Mouse (Mus musculus) CD4-positive, CD25-positive, alpha-beta regulatory T cell, adult 4 months (primary cell): Measurements from ENCODE around the gene Fhl4. TPM values are rescaled to one million over a fixed set of nuclear protein-coding genes. Genes with fewer than 3 reads are reported as not detected.

Experiments used
- ATAC-seq: one replicate; pipeline ENCODE4 v1.8.0; 2017
- polyA plus RNA-seq, 2 experiments: library from polyadenylated mRNA; unstranded; fragments of 100-300 nt; shearing (Covaris generic); gene quantifications; one replicate each; pipeline ENCODE4 v1.2.1; 2017

Gene Fhl4
- polyA plus RNA-seq = 1 to 10 TPM in 1 of 2 experiments, under 1 TPM in 1; 0.31 to 1.1 TPM

GRCm38 (mm10) chr10:85102247-85103084, at the start of gene Fhl4, which contains the start of gene Tmem263:
Fhl4 (minus strand) TSS chr10:85102495.
Tmem263 (plus strand) TSS chr10:85102627.
- ATAC-seq = peak; percentile 80

DNA sequence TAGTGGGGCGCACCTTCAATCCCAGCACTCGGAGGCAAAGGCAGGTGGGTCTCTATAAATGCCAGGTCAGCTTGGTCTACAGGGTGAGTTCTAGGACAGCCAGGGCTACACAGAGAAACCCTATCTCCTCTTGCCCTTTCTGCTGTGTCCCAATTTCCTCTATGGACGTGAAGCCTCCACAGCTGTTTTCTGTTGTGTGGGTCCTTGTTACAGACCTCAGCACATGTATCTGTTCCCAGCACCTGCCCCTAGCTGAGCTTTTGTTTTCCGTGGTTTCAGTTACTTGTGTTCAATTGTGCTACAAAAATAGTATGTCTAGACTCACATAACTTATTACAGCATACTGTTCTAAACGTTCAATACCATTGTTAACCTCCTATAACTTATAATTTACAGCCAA, 46.9 kb upstream of the Fhl4 start:
- no peak for ATAC-seq

GRCm38 (mm10) chr10:85146282-85146681, 44.0 kb upstream of the Fhl4 start:
- ATAC-seq = no peak

DNA sequence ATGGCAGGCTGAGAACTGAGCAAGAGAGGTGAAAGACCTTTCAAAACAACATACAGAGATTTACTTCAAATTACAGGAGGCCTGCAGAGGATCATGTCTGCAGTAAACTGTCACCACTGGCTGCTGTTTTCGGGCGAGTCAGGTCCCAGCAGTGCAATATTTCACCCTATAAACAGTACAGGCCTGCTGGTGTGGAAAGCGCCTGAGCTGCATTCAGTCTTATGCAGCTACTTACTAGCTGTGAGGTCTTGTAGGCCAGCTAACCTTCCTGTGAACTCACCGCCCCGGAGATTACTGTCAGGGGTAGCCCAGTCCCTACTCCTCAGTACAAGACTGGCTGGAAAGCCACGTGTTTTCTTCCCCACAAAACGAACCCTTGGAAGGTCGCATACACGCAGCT, 39.2 kb upstream of the Fhl4 start:
- no peak for ATAC-seq

DNA sequence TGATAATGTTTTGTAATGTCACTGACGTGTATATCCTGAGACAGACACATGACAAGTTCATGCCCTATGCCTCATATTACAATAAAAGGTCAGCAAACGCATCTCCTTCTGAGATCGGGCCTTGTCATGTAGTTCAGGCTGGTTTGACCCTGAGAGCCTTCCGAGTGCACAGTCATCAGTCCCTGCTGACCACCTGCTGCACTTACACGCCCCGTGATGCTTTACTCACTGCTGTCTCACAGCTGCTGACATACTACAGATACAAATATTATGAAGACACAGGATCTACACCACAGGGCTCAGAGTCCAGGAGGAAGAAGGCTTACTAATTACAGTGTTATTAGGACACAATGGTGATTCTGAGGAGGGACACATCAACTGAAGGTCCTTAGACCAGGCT, 34.3 kb upstream of the Fhl4 start:
- no peak for ATAC-seq

GRCm38 (mm10) chr10:85128453-85128852, 26.2 kb upstream of the Fhl4 start:
- ATAC-seq = peak; percentile 16

DNA sequence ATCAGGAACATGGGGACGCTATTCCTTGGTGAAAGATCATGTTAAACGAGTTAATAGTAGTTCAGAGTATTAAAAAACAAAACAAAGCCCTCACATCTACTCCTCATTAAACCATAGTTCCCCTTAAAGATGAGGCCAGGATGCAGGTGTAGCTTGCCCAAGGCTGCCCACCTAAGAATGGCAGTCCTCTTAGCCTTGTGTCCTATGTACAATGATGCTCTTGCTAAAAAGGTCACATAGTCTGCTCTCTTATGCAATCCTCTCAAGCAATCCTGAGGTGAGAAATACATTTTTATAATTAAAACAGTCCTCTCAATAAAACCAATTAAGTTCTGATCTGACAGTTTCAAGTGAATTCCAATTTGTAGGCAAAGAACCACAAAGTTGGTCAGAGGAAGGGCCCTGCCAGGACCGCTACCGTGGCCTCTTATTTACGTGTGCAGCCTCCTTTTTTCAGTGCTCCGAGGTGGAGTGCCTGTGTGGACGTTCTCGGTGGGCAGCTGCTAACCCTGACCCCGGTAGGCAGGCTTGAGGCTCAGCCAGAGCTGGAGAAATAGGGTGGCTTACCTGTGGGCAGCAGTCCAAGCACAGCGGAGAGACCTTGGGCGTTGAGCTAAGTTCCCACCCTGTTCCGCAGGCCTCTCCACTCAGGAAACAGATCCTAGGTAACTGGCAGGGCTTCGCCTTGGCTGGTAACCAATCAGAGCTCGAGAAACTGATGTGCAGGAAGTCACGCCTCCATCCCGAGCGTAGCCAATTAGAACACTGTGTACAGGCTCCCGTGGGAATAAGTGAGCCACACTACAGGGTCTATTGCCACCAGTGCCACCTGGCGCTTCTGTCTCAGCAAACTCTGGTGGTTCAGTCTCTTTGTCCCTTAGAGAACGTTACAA, 25.3 kb upstream of the Fhl4 start, which contains the start of gene Mterf2:
Gene Mterf2 (minus strand): TSS at position 633 of the 893 bp plus-strand sequence.
- ATAC-seq = peak; percentile 100

- no peak for ATAC-seq
Observed at GRCm38 (mm10) chr10:85125184-85125583, 22.9 kb upstream of the Fhl4 start.

- no peak for ATAC-seq
Observed at GRCm38 (mm10) chr10:85114409-85114808, 12.1 kb upstream of the Fhl4 start.

- peak; percentile 10 for ATAC-seq
Observed at GRCm38 (mm10) chr10:85103085-85103885, 990 bp upstream of the Fhl4 start.

DNA sequence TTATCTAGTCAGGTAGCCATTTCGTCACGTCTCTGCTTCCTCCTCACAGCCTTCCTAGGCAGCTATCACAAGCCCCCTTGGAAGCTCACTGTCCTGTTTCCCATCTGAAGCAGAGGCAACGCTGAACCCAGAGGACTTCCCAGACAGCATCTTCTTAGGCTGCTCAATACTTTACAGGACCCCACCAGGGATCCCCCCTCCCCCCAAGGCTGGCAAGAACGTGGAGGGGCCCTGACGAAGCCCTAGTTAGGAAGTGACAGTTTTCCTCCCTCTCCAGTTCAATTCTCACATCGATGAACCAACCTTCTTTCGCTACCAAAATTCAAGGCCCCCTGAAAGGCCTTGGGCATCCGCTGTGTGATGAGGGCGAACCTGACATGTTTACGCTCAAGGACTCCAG, 454 bp downstream of the Fhl4 start:
- ATAC-seq = peak; percentile 25

GRCm38 (mm10) chr10:85071605-85072152, 30.6 kb downstream of the Fhl4 start:
- ATAC-seq = no peak

DNA sequence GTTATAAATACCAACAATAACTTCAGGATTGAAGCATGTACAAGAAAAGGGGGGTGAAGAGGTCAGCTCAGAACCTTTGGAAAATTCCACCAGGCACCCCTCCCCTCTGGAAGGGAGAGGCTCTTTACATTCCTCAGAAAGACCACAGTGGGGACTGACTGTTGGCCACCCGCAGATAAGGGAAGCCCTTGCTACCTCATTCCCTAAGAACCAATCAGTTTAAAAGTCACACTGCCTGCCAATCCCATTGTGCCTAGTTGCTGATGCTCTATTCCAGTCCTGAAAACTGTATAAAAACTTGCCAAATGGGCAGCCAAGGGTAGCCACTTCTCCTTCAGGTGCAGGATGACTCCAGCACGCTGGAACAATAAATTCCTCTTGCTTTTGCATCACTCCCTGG, 47.4 kb downstream of the Fhl4 start:
- no peak for ATAC-seq

GRCm38 (mm10) chr10:85052451-85052850, 49.8 kb downstream of the Fhl4 start:
- no peak for ATAC-seq

GRCm38 (mm10) chr10:85050668-85051208, 51.6 kb downstream of the Fhl4 start:
- no peak for ATAC-seq

DNA sequence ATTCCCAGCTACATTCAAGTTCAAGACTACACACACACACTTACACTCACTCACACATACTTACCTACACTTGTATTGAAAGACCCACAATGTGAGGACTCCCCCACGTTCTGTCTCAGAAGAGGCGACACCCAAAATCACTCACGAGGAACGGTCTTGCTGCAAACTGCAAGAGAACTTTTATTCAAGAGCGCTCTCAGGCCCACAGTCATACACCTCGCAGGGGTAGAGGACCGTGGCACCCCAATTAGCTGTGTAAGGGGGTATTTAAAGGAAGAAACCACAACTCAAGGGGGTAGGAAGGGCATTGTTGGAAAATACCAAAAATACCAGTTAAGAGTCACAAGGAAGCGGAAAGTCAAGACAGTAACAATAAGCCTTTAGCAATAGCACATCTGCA, 54.3 kb downstream of the Fhl4 start:
- no peak for ATAC-seq

DNA sequence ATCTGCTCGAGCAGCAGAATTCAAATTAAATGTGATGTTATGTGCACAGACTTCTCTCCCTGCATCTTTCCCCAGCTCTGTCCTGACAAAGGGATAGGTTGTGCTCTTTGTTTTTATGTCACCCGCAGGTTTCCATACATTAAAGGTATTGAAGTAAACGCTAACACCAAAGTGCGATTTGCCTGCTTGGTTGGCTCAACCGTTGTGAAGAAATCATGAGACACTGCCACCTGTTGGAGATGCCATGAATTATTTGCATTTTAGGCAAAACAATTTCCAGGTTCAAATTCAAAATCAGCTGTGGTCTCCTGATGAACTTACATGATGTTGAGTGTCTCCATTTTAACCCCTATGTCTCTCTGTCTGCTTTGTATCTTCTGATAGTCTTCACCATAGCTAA, 55.7 kb downstream of the Fhl4 start:
- peak; percentile 46 for ATAC-seq
